Mouse (Mus musculus): ENCODE measurements around the gene Nupl1. TPM values are rescaled to one million over a fixed set of nuclear protein-coding genes. Genes with fewer than 3 reads are reported as not detected.
A peak's percentile ranks its signal among the peaks of the same experiment; 100 is the strongest.

The Nupl1 gene
- not detected for polyA plus RNA-seq (2017; shearing (Covaris generic))

GRCm38 (mm10) chr14:60251281-60252003 lies at the start of gene Nupl1, which contains the start of gene Gm49336:
Gene Nupl1, minus strand, starts transcription at chr14:60251431.
Gene Gm49336, minus strand, starts transcription at chr14:60251507.
- ATAC-seq = peak; percentile 95

GRCm38 (mm10) chr14:60301024-60301423 lies 49.8 kb upstream of the Nupl1 start:
- ATAC-seq = no peak

- no peak for ATAC-seq
Measured at GRCm38 (mm10) chr14:60300224-60300991, 49.2 kb upstream of the Nupl1 start.

- no peak for ATAC-seq
Measured at GRCm38 (mm10) chr14:60295531-60295930, 44.3 kb upstream of the Nupl1 start.

- no peak for ATAC-seq
Measured at GRCm38 (mm10) chr14:60290363-60290762, 39.1 kb upstream of the Nupl1 start.

- ATAC-seq = no peak
Measured at GRCm38 (mm10) chr14:60286194-60286863, 35.1 kb upstream of the Nupl1 start.

- ATAC-seq = no peak
Measured at GRCm38 (mm10) chr14:60275301-60276276, 24.4 kb upstream of the Nupl1 start.

- no peak for ATAC-seq
Measured at GRCm38 (mm10) chr14:60273346-60273745, 22.1 kb upstream of the Nupl1 start.

GRCm38 (mm10) chr14:60269333-60269732 lies 18.1 kb upstream of the Nupl1 start:
- peak; percentile 55 for ATAC-seq

- ATAC-seq = peak; percentile 94
Measured at GRCm38 (mm10) chr14:60264990-60265876, 14.0 kb upstream of the Nupl1 start, which contains the start of gene Mtmr6. Gene Mtmr6, plus strand, starts transcription at chr14:60265228.

GRCm38 (mm10) chr14:60262316-60262715 lies 11.1 kb upstream of the Nupl1 start:
- no peak for ATAC-seq

GRCm38 (mm10) chr14:60257851-60258250 lies 6.6 kb upstream of the Nupl1 start:
- ATAC-seq = no peak

- no peak for ATAC-seq
Measured at GRCm38 (mm10) chr14:60257101-60257500, 5.9 kb upstream of the Nupl1 start.

- no peak for ATAC-seq
Measured at GRCm38 (mm10) chr14:60256356-60256755, 5.1 kb upstream of the Nupl1 start.

- no peak for ATAC-seq
Measured at GRCm38 (mm10) chr14:60254774-60255173, 3.5 kb upstream of the Nupl1 start.

- no peak for ATAC-seq
Measured at GRCm38 (mm10) chr14:60253466-60253865, 2.2 kb upstream of the Nupl1 start.

- ATAC-seq = no peak
Measured at GRCm38 (mm10) chr14:60252004-60253000, 1.1 kb upstream of the Nupl1 start.

- peak; percentile 27 for ATAC-seq
Measured at GRCm38 (mm10) chr14:60250879-60251278, 352 bp downstream of the Nupl1 start.

GRCm38 (mm10) chr14:60250366-60250765 lies 865 bp downstream of the Nupl1 start:
- no peak for ATAC-seq

- ATAC-seq = no peak
Measured at GRCm38 (mm10) chr14:60238551-60238950, 12.7 kb downstream of the Nupl1 start.
